Mouse (Mus musculus) MEL (cell line): Measurements from ENCODE around the gene Rad51b.

Experiments used
- BHLHE40 ChIP-seq: IDR thresholded peaks from 2 replicates; pipeline ENCODE4 v1.6.1; 2012; ENCODE audit warnings: low read depth, mild to moderate bottlenecking, inconsistent platforms, low read length, improper control_type of control experiment, borderline replicate concordance
- CTCF ChIP-seq, 3 experiments: IDR thresholded peaks in 2 of 3; conservative IDR thresholded peaks in 1 of 3; 2 replicates each; pipeline ENCODE4 v1.5.1; 2011 to 2012; ENCODE audit warnings: low read length in 3 of 3, low read depth in 2 of 3, mild to moderate bottlenecking in 2 of 3, improper control_type of control experiment in 1 of 3, inconsistent platforms in 1 of 3, mixed read lengths in 1 of 3, moderate library complexity in 1 of 3; ENCODE audit not compliant: control insufficient read depth in 1 of 3, insufficient read depth in 1 of 3, poor library complexity in 1 of 3, severe bottlenecking in 1 of 3
- EP300 ChIP-seq, 2 experiments: IDR thresholded peaks; 2 replicates each; pipeline ENCODE4 v1.6.1; 2011; ENCODE audit warnings: improper control_type of control experiment in 2 of 2, low read length in 2 of 2, low read depth in 1 of 2, mild to moderate bottlenecking in 1 of 2
- JUND ChIP-seq: IDR thresholded peaks from 2 replicates; pipeline ENCODE4 v1.6.1; 2011; ENCODE audit warnings: low read depth, mild to moderate bottlenecking, improper control_type of control experiment, low read length
- KAT2A ChIP-seq: conservative IDR thresholded peaks from 2 replicates; pipeline ENCODE4 v1.6.1; 2012; ENCODE audit warnings: low read depth, low read length, improper control_type of control experiment, inconsistent platforms
- MAX ChIP-seq: IDR thresholded peaks from 2 replicates; pipeline ENCODE4 v1.6.1; 2011; ENCODE audit warnings: low read length, improper control_type of control experiment
- POLR2AphosphoS2 ChIP-seq: IDR thresholded peaks from 2 replicates; pipeline ENCODE4 v1.6.1; 2011; ENCODE audit warnings: low read length, improper control_type of control experiment
- RAD21 ChIP-seq: IDR thresholded peaks from 2 replicates; pipeline ENCODE4 v1.6.1; 2011; ENCODE audit warnings: mild to moderate bottlenecking, low read depth, low read length, improper control_type of control experiment
- SIN3A ChIP-seq: IDR thresholded peaks from 2 replicates; pipeline ENCODE4 v1.6.1; 2012; ENCODE audit warnings: low read length, improper control_type of control experiment, inconsistent platforms
- USF2 ChIP-seq, 2 experiments: IDR thresholded peaks; 2 replicates each; pipeline ENCODE4 v1.6.1; 2011 to 2012; ENCODE audit warnings: improper control_type of control experiment in 2 of 2, low read length in 2 of 2, borderline replicate concordance in 1 of 2, inconsistent platforms in 1 of 2, low read depth in 1 of 2, mild to moderate bottlenecking in 1 of 2; ENCODE audit not compliant: insufficient read depth in 1 of 2
- ZNF384 ChIP-seq: IDR thresholded peaks from 2 replicates; pipeline ENCODE4 v1.6.1; 2012; ENCODE audit warnings: low read depth, mild to moderate bottlenecking, inconsistent platforms, low read length, improper control_type of control experiment

DNA sequence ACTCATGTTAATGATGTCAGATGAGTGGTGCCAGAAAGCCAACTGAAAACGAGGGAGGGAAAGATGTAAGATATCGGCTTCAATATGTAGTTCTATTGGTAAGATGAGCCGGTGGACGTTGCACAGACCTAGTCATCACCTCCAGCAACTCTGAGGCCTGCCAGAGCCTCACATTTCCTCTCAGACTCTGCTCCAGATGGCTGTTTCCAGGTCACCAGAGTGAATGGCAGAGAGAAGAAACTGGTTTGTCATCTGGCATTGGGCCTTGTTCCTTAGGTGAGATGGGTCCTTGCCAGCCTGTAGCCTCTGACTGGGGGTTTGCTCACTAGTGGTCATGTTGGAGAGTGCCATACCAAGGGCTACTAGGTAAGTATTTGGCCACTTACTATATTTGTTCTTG is 348.6 kb downstream of the Rad51b start:
- no peak for TF ChIP-seq CTCF (IDR thresholded peaks at IDR 0.05 in 2 of 3, conservative IDR thresholded peaks at IDR 0.05 in 1 of 3; ENCODE audit: control insufficient read depth in 1 of 3, insufficient read depth in 1 of 3, low read depth in 2 of 3, low read length in 3 of 3, poor library complexity in 1 of 3, severe bottlenecking in 1 of 3)
- no peak for TF ChIP-seq JUND
- TF ChIP-seq RAD21 = no peak
- TF ChIP-seq USF2 (IDR thresholded peaks at IDR 0.05; ENCODE audit: borderline replicate concordance in 1 of 2, insufficient read depth in 1 of 2, low read depth in 1 of 2, low read length in 2 of 2) = no peak
- no peak for TF ChIP-seq MAX
- TF ChIP-seq POLR2AphosphoS2 = no peak
- TF ChIP-seq EP300 (IDR thresholded peaks at IDR 0.05; ENCODE audit: low read depth in 1 of 2, low read length in 2 of 2) = no peak
- no peak for TF ChIP-seq SIN3A
- TF ChIP-seq ZNF384 = no peak
- no peak for TF ChIP-seq BHLHE40
- TF ChIP-seq KAT2A = no peak
